Mouse (Mus musculus): ENCODE data around the gene Anapc11. TPM values are rescaled to one million over a fixed set of nuclear protein-coding genes. Genes with fewer than 3 reads are reported as not detected.

The Anapc11 gene
- polyA plus RNA-seq, 1 experiment from 2014 or later: 236 TPM

DNA sequence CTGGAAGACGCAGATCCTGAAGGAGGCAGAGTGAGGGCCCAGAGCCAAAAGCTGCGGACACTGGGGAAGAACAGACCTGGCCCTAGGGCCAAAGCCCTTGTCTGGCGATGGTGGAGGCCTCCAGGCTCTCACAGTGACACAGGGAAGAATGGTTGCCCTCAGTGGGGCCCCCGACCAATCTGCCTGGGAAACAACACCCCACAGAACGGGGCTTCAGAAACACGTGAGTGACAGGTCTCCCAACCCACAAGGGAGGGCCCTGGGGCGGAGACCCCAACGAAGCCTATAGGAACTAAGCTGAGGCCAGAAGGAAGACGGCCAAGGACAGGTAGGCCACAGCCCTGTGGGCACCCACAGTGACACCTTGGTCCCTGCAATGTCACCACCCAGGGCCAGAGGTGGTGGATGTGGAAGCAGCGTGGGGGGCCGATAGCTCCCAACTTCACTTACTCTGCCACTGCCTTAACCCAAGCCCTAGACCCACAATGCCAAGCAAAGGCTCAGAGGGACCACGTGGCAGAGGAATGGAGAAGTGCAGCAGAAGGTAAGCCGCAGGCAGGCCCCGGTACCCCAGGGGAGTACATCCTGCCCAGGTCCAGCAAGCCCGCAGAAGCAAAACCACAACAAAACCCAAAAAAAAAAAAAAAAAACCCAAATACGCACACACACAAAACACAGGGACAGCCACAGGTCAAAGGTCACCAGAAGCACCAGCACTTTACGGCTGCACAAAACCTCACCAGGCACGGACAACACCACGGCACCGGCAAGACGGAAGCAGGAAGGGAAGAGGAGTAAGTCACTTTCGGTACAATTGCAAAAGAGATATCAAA lies 29.5 kb downstream of the Anapc11 start:
- peaks cover 26% of the 10 kb centered on the region for H3K4me1 ChIP-seq (ENCODE audit: control insufficient read depth, insufficient read depth, low read length)
- H3K4me3 ChIP-seq (ENCODE audit: low read depth, low read length): no peak overlapping the region
- H3K27me3 ChIP-seq (ENCODE audit: control insufficient read depth, insufficient read depth, low read length): no peaks in the 10 kb centered on the region
- ATAC-seq (ENCODE audit: low read depth): no peak
- H3K9ac ChIP-seq (replicated peaks; ENCODE audit: low read depth, low read length): no peak overlapping the region
- H3K9me3 ChIP-seq (ENCODE audit: control insufficient read depth, low read length): no peaks in the 10 kb centered on the region
- H3K4me2 ChIP-seq (ENCODE audit: low read depth, low read length): no peak overlapping the region
- WGBS: 83% methylated on average over 22 of the region's 22 CpGs
- H3K36me3 ChIP-seq (ENCODE audit: control insufficient read depth, insufficient read depth, low read length): 0 out of 2 replicates have a peak, but pooled peaks cover 11% of the 10 kb centered on the region
- no peak overlapping the region for H3K27ac ChIP-seq (ENCODE audit: low read depth, low read length)

DNA sequence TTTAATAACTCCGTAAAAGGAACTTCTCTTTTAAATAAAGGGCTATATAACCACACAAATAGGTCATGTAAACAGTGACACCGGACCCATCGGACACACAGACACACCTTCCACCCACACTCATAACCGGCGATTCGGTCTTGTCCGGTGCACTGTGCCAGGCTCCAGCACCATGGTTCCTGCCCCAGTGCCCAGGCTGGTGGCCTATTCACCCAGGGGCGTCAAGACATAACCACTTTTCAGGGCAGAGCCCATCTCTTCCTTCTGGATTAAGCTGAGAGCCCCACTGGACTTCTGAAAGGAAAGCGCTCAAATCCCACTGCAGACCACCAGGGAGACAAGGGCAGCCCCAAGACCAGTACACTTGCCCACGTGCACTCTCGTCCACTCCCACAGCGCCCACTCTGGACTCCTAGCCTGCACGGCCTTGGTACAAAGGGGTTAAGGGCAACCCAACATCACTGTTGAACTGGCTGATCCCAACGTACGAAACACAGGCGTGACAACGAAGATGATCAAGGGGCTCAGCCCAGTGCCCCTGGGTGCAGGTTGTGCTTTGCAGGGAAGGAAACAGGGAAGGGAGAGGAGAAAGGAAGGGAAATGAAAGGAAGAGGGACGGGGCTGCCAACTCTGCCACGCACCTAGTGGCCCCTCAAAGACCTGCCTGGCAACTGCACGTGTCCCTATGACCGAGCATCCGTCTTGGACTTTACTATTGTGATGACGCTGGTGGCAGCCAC lies 30.6 kb downstream of the Anapc11 start:
- H3K9ac ChIP-seq (replicated peaks; ENCODE audit: low read depth, low read length): no peak overlapping the region
- H3K4me2 ChIP-seq (ENCODE audit: low read depth, low read length): no peak overlapping the region
- H3K36me3 ChIP-seq (ENCODE audit: control insufficient read depth, insufficient read depth, low read length): 0 out of 2 replicates have a peak, but pooled peaks cover 11% of the 10 kb centered on the region
- peaks cover 26% of the 10 kb centered on the region for H3K4me1 ChIP-seq (ENCODE audit: control insufficient read depth, insufficient read depth, low read length)
- no peak for ATAC-seq (ENCODE audit: low read depth)
- H3K9me3 ChIP-seq (ENCODE audit: control insufficient read depth, low read length): no peaks in the 10 kb centered on the region
- no peak overlapping the region for H3K27ac ChIP-seq (ENCODE audit: low read depth, low read length)
- WGBS: 95% methylated on average over 23 of the region's 23 CpGs
- no peak overlapping the region for H3K4me3 ChIP-seq (ENCODE audit: low read depth, low read length)
- no peaks in the 10 kb centered on the region for H3K27me3 ChIP-seq (ENCODE audit: control insufficient read depth, insufficient read depth, low read length)

DNA sequence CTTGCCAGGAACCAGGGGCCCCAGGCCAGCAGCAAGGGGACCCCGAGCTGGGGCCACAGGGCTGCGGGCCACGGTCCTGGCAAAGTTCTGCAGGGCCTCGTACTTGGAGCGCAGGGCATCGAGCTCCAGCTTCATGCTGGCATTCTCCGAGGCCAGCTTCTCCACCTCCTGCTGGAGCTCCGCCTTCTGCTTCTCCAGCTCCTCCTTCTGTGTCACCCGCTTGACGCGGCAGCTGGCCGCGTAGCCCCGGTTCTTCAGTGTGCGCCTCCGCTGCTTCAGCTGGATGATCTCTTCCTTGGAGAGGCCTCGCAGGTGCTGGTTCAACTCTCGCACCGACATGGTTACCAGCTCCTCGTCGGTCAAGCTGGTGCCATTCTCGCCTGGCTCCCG lies 31.1 kb downstream of the Anapc11 start:
- Histone ChIP-seq H3K4me2 (ENCODE audit: low read depth, low read length) (no peak overlapping the region), H3K9me3 (ENCODE audit: control insufficient read depth, low read length) (no peaks in the 10 kb centered on the region), H3K4me1 (ENCODE audit: control insufficient read depth, insufficient read depth, low read length) (peaks cover 20% of the 10 kb centered on the region), H3K9ac (replicated peaks; ENCODE audit: low read depth, low read length) (no peak overlapping the region), H3K27ac (ENCODE audit: low read depth, low read length) (no peak overlapping the region), H3K27me3 (ENCODE audit: control insufficient read depth, insufficient read depth, low read length) (no peaks in the 10 kb centered on the region), H3K4me3 (ENCODE audit: low read depth, low read length) (no peak overlapping the region), H3K36me3 (ENCODE audit: control insufficient read depth, insufficient read depth, low read length) (0 out of 2 replicates have a peak, but pooled peaks cover 11% of the 10 kb centered on the region)
- ATAC-seq (ENCODE audit: low read depth): no peak
- WGBS: 80% methylated on average over 23 of the region's 23 CpGs

DNA sequence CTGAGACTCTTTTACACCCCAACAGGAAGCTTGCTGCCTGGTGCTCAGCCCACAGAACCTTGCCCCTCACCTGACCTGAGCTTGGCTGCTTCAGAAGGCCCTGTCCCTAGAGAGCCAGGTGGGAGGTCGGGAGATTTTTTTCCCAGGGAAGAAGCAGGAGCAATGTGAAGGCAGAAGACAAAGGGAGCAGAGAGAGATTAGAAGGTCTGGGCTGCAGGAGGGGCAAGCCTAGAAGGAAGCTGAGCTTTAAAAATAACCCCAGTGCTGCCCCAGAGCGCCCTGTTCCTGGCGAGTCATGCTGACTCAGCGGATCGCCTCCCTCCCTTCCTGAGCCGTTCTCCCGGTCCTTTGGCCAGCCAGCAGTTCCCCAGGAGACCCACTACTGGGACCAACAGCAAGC lies 31.7 kb downstream of the Anapc11 start:
- Histone ChIP-seq H3K27ac (ENCODE audit: low read depth, low read length) (no peak overlapping the region), H3K4me3 (ENCODE audit: low read depth, low read length) (no peak overlapping the region), H3K9ac (replicated peaks; ENCODE audit: low read depth, low read length) (peak overlapping the region; percentile 29; the same call in 1 of the 2 replicates), H3K4me2 (ENCODE audit: low read depth, low read length) (no peak overlapping the region), H3K4me1 (ENCODE audit: control insufficient read depth, insufficient read depth, low read length) (peaks cover 20% of the 10 kb centered on the region), H3K9me3 (ENCODE audit: control insufficient read depth, low read length) (no peaks in the 10 kb centered on the region), H3K36me3 (ENCODE audit: control insufficient read depth, insufficient read depth, low read length) (0 out of 2 replicates have a peak, but pooled peaks cover 11% of the 10 kb centered on the region), H3K27me3 (ENCODE audit: control insufficient read depth, insufficient read depth, low read length) (no peaks in the 10 kb centered on the region)
- 50% methylated on average over 7 of the region's 7 CpGs for WGBS
- ATAC-seq (ENCODE audit: low read depth): no peak

DNA sequence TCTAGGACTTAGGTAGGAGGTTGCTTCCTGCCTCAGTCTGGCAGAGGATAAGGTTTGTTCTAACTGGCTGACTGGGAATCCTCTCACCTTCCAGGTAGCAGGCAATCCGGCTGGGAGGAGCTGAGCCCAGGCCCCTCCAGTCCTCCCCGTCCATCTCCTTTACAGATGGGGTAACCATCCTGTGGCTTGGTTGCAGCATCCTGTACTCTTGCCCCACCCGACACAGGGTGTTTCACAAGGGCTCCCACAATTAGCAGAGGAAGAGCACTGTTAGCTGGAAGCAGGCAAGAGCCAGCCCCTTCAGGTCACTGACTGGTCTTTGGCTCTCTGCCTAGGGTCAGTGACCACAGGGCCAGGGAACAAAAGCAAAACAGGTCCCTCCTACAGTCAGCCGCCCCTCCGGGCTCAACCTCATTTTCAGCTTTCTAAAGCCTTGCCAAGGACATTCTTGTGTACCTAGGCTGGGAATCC lies 32.2 kb downstream of the Anapc11 start:
- Histone ChIP-seq H3K27me3 (ENCODE audit: control insufficient read depth, insufficient read depth, low read length) (no peaks in the 10 kb centered on the region), H3K4me3 (ENCODE audit: low read depth, low read length) (no peak overlapping the region), H3K9me3 (ENCODE audit: control insufficient read depth, low read length) (no peaks in the 10 kb centered on the region), H3K36me3 (ENCODE audit: control insufficient read depth, insufficient read depth, low read length) (0 out of 2 replicates have a peak, but pooled peaks cover 11% of the 10 kb centered on the region), H3K27ac (ENCODE audit: low read depth, low read length) (no peak overlapping the region; the same call in 1 of the 2 replicates), H3K9ac (replicated peaks; ENCODE audit: low read depth, low read length) (peak overlapping the region; percentile 29), H3K4me1 (ENCODE audit: control insufficient read depth, insufficient read depth, low read length) (peaks cover 16% of the 10 kb centered on the region), H3K4me2 (ENCODE audit: low read depth, low read length) (no peak overlapping the region; the same call in 1 of the 2 replicates)
- 56% methylated on average over 5 of the region's 5 CpGs for WGBS
- no peak for ATAC-seq (ENCODE audit: low read depth)

DNA sequence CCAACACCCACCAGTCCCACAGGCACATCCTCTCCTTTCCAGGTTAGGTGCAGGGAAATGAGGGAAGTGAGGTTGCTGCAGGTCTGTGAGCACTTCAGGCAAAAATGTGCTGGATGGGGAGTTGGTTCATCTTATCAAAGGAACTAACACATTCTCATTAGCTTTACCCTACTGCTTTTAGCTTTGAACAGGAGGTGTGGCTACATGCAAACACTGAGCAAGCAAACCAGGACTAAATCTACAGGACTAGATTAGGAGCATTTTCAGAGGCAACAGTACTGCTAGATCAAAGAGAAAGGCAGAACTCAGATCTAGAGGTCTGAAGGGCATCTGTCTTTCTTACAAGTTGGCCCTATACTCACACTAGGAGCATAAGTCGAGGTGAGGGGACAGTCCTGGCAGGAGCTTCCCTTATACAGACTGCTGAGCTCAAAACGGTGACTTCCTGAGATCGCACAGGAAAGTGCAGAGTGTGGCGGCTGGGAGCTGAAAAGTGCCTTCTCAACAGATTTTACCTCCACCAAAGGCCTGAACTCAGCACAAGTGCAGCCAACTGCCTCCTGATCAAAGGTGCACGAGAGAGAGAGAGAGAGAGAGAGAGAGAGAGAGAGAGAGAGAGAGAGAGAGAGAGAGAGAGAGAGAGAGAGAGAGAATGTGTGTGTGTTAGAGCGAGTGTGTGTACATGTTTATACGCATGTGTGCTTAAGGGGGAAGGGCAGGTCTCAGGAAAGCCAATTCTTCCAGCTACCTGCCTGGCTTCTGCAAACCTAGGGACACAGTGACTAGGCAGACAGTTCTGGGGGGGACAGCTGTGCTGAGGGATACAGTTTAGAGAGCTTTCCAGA lies 32.9 kb downstream of the Anapc11 start:
- Histone ChIP-seq H3K4me2 (ENCODE audit: low read depth, low read length) (peak overlapping the region; percentile 97; the same call in 1 of the 2 replicates), H3K27me3 (ENCODE audit: control insufficient read depth, insufficient read depth, low read length) (no peaks in the 10 kb centered on the region), H3K36me3 (ENCODE audit: control insufficient read depth, insufficient read depth, low read length) (0 out of 2 replicates have a peak, but pooled peaks cover 11% of the 10 kb centered on the region), H3K27ac (ENCODE audit: low read depth, low read length) (no peak overlapping the region; the same call in 1 of the 2 replicates), H3K9ac (replicated peaks; ENCODE audit: low read depth, low read length) (no peak overlapping the region), H3K4me3 (ENCODE audit: low read depth, low read length) (peak overlapping the region; percentile 88; the same call in 1 of the 2 replicates), H3K4me1 (ENCODE audit: control insufficient read depth, insufficient read depth, low read length) (peaks cover 15% of the 10 kb centered on the region), H3K9me3 (ENCODE audit: control insufficient read depth, low read length) (no peaks in the 10 kb centered on the region)
- no peak for ATAC-seq (ENCODE audit: low read depth)
- WGBS: 51% methylated on average over 7 of the region's 7 CpGs

DNA sequence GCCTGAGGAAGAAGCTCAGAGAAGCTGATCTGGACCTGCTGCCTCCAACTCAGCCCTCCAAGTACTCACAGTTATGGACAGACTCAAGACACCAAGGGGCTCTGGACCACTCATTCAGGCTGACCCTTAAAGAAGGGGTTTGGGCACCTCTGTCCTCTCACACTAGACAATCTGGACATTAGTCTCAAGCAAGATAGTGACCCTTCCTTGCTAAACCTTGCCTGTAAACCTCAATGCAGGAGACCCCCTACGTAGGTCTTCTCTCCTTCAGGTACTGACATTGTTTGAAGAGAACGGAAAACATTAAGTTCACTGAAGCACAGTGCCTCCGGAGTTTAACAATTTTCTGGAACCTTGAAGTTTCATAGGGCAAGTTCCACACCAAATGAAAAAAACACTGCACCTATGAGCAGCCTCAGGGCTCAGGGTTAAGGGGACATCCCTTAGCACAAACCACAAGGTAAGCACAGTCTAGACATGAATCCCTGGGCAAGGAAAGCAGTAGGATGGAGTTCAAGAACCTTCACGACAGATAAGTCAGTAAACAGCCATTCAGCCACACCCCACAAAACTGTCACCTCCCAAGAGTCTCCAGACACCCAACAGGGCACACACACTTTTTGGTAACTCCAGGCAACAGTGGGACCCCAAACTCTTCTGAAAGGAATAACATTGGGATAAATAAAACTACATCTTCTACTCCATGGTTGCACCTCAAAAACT lies 33.7 kb downstream of the Anapc11 start:
- Histone ChIP-seq H3K9me3 (ENCODE audit: control insufficient read depth, low read length) (no peaks in the 10 kb centered on the region), H3K27ac (ENCODE audit: low read depth, low read length) (no peak overlapping the region), H3K36me3 (ENCODE audit: control insufficient read depth, insufficient read depth, low read length) (0 out of 2 replicates have a peak, but pooled peaks cover 11% of the 10 kb centered on the region), H3K4me2 (ENCODE audit: low read depth, low read length) (peak overlapping the region; percentile 97), H3K4me3 (ENCODE audit: low read depth, low read length) (peak overlapping the region; percentile 88), H3K9ac (replicated peaks; ENCODE audit: low read depth, low read length) (peak overlapping the region; percentile 93), H3K4me1 (ENCODE audit: control insufficient read depth, insufficient read depth, low read length) (peaks cover 15% of the 10 kb centered on the region), H3K27me3 (ENCODE audit: control insufficient read depth, insufficient read depth, low read length) (no peaks in the 10 kb centered on the region)
- 61% methylated on average over 4 of the region's 4 CpGs for WGBS
- ATAC-seq (ENCODE audit: low read depth): no peak
